Mouse (Mus musculus) embryonic facial prominence, embryonic 10.5 days (tissue): ENCODE measurements around the gene Gm20431. TPM values are rescaled to one million over a fixed set of nuclear protein-coding genes. Genes with fewer than 3 reads are reported as not detected.

Experiments used
- DNase-seq: peaks from one replicate; pipeline ENCODE4 v3.0.0-alpha.2; 2017; ENCODE audit warnings: low spot score
- H3K27ac ChIP-seq: fragments of 300-500 bp; sonication (generic); replicated peaks from 2 replicates; pipeline ENCODE4 v1.5.1; 2016; ENCODE audit warnings: mild to moderate bottlenecking
- H3K27me3 ChIP-seq: fragments of 300-500 bp; sonication (generic); replicated peaks from 2 replicates; pipeline ENCODE4 v1.6.1; 2016; ENCODE audit warnings: low read depth, mild to moderate bottlenecking; ENCODE audit not compliant: poor library complexity, severe bottlenecking
- H3K36me3 ChIP-seq: fragments of 300-500 bp; sonication (generic); replicated peaks from 2 replicates; pipeline ENCODE4 v1.6.1; 2016; ENCODE audit warnings: mild to moderate bottlenecking, moderate library complexity
- H3K4me1 ChIP-seq: fragments of 300-500 bp; sonication (generic); 2 replicates; pipeline ENCODE4 v1.6.1; 2016
- H3K4me3 ChIP-seq: fragments of 300-500 bp; sonication (generic); 2 replicates; pipeline ENCODE4 v1.5.1; 2016; ENCODE audit warnings: mild to moderate bottlenecking, moderate library complexity
- H3K9me3 ChIP-seq: fragments of 300-500 bp; sonication (generic); 2 replicates; pipeline ENCODE4 v1.6.1; 2016; ENCODE audit warnings: mild to moderate bottlenecking
- WGBS: fragments of 180-500 bp; shearing (Covaris S2); methylation state at CpG from one replicate; pipeline ENCODE4 v1.1.7; 2016; 5-methylcytosine and 5-hydroxymethylcytosine counted together
- polyA plus RNA-seq: library from polyadenylated mRNA; unstranded; fragments of >200 nt; fragmentation: Nextera tagmentation; extraction: Ambion mirVana; gene quantifications from 2 replicates; pipeline ENCODE4 v1.2.1, GENCODE M21; 2016

Gm20431 gene
- polyA plus RNA-seq, 1 experiment from 2014 or later: 4.9 TPM

GRCm38 (mm10) chr2:167687651-167688101 is 26.4 kb upstream of the Gm20431 start:
- DNase-seq: no peak
- H3K27me3 ChIP-seq: peaks cover 69% of the 10 kb centered on the region
- peak overlapping the region; percentile 78 for H3K4me3 ChIP-seq
- H3K4me1 ChIP-seq: peaks cover 30% of the 10 kb centered on the region
- H3K36me3 ChIP-seq: no peaks in the 10 kb centered on the region
- no peaks in the 10 kb centered on the region for H3K9me3 ChIP-seq
- WGBS: 37% methylated on average over 11 of the region's 11 CpGs
- H3K27ac ChIP-seq: no peak overlapping the region; the same call in 1 of the 2 replicates

GRCm38 (mm10) chr2:167687250-167687586 is 25.9 kb upstream of the Gm20431 start:
- 83% methylated on average over 4 of the region's 4 CpGs for WGBS
- no peaks in the 10 kb centered on the region for H3K36me3 ChIP-seq
- no peak overlapping the region; the same call in 1 of the 2 replicates for H3K27ac ChIP-seq
- H3K4me3 ChIP-seq: no peak overlapping the region
- peaks cover 30% of the 10 kb centered on the region for H3K4me1 ChIP-seq
- H3K9me3 ChIP-seq: no peaks in the 10 kb centered on the region
- peaks cover 66% of the 10 kb centered on the region for H3K27me3 ChIP-seq
- DNase-seq: no peak

DNA sequence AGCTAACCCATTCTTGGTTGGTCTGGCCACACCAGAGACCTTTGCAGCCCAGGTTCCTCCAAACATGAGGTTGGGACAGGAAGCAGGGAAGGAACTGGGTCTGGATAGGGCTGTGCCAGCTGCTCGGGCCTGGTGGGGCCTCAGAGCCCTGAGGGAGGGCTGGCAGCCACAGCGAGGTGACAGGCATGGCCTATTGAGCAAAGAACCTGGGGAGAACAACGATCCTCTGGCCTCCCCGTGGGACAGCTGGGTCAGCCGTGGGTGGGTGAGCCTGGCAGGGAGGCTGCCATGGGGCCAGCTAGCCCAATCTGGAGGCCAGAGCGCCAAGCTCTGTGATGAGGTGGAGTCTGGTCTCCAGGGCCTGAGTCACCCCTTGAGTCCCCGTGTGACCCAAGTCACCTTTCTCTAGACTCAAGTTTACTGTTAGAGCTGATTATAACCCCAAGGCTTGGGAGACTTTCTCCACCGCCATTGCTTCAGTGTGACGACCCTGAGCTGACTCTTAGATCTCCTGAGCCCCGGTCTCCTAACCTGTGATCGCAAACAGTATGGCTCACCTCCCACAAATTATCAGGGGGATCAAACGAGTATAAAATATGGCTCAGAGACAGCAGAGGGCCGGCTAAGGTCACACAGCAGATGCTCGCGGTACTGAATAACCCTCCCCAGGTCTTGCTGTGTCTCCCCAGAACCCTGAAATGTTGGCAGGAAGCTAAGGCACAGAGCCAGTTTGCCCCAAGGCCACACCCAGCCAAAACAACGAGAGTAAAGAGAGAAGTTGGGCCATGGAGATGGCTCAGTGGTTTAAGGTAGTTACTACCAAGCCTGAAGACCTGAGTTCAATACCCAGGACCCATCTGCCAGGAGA is 25.3 kb upstream of the Gm20431 start:
- peaks cover 30% of the 10 kb centered on the region for H3K4me1 ChIP-seq
- WGBS: 81% methylated on average over 16 of the region's 16 CpGs
- DNase-seq: no peak
- H3K27ac ChIP-seq: no peak overlapping the region
- no peaks in the 10 kb centered on the region for H3K36me3 ChIP-seq
- peaks cover 60% of the 10 kb centered on the region for H3K27me3 ChIP-seq
- H3K4me3 ChIP-seq: no peak overlapping the region
- no peaks in the 10 kb centered on the region for H3K9me3 ChIP-seq

- H3K9me3 ChIP-seq: no peaks in the 10 kb centered on the region
- DNase-seq: no peak
- 87% methylated on average over 3 of the region's 3 CpGs for WGBS
- peaks cover 53% of the 10 kb centered on the region for H3K27me3 ChIP-seq
- no peak overlapping the region for H3K4me3 ChIP-seq
- H3K36me3 ChIP-seq: no peaks in the 10 kb centered on the region
- no peak overlapping the region for H3K27ac ChIP-seq
- peaks cover 30% of the 10 kb centered on the region for H3K4me1 ChIP-seq
Measured at GRCm38 (mm10) chr2:167685865-167686264, 24.6 kb upstream of the Gm20431 start.

GRCm38 (mm10) chr2:167685137-167685536 is 23.8 kb upstream of the Gm20431 start:
- H3K27ac ChIP-seq: no peak overlapping the region
- H3K27me3 ChIP-seq: peaks cover 46% of the 10 kb centered on the region
- no peaks in the 10 kb centered on the region for H3K9me3 ChIP-seq
- no peak overlapping the region for H3K4me3 ChIP-seq
- H3K4me1 ChIP-seq: peaks cover 26% of the 10 kb centered on the region
- peak; percentile 93 for DNase-seq
- H3K36me3 ChIP-seq: no peaks in the 10 kb centered on the region
- 5% methylated on average over 8 of the region's 8 CpGs for WGBS

- no peak overlapping the region for H3K27ac ChIP-seq
- H3K36me3 ChIP-seq: no peaks in the 10 kb centered on the region
- WGBS: 73% methylated on average over 3 of the region's 3 CpGs
- DNase-seq: no peak
- H3K9me3 ChIP-seq: no peaks in the 10 kb centered on the region
- peaks cover 33% of the 10 kb centered on the region for H3K27me3 ChIP-seq
- no peak overlapping the region for H3K4me3 ChIP-seq
- peaks cover 18% of the 10 kb centered on the region for H3K4me1 ChIP-seq
Measured at GRCm38 (mm10) chr2:167683721-167684120, 22.4 kb upstream of the Gm20431 start.

DNA sequence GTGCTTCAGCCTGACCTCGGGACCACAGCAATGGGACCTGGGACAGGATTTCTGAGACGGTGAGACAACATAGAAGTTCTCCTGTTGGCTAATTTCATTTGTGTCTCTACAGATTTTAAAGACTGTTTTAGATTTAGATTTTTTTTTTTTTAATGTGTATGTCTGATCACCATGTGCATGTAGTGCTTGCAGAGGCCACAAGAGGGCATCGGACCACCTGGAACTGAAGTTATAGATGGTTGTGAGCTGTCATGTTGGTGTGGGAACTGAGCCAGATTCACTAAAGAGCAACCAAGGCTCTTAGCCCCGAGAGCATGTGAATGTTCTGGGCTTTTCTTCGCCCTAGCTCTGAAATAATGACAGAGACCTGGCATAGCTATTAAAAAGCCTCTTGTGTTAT is 19.4 kb upstream of the Gm20431 start:
- Histone ChIP-seq H3K9me3 (no peaks in the 10 kb centered on the region), H3K36me3 (no peaks in the 10 kb centered on the region), H3K4me1 (peaks cover 6% of the 10 kb centered on the region), H3K27me3 (peaks cover 5% of the 10 kb centered on the region), H3K27ac (no peak overlapping the region), H3K4me3 (no peak overlapping the region)
- WGBS: 55% methylated on average over 5 of the region's 5 CpGs
- peak; percentile 64 for DNase-seq

GRCm38 (mm10) chr2:167679902-167680430 is 18.7 kb upstream of the Gm20431 start:
- Histone ChIP-seq H3K27ac (no peak overlapping the region), H3K9me3 (no peaks in the 10 kb centered on the region), H3K36me3 (no peaks in the 10 kb centered on the region), H3K4me3 (no peak overlapping the region), H3K4me1 (peaks cover 13% of the 10 kb centered on the region), H3K27me3 (no peaks in the 10 kb centered on the region)
- DNase-seq: peak; percentile 87
- WGBS: 3% methylated on average over 13 of the region's 13 CpGs

- peaks cover 13% of the 10 kb centered on the region for H3K4me1 ChIP-seq
- DNase-seq: no peak
- no peak overlapping the region for H3K27ac ChIP-seq
- H3K4me3 ChIP-seq: no peak overlapping the region
- H3K36me3 ChIP-seq: no peaks in the 10 kb centered on the region
- 49% methylated on average over 5 of the region's 5 CpGs for WGBS
- H3K9me3 ChIP-seq: no peaks in the 10 kb centered on the region
- H3K27me3 ChIP-seq: no peaks in the 10 kb centered on the region
Measured at GRCm38 (mm10) chr2:167678600-167678999, 17.3 kb upstream of the Gm20431 start.

GRCm38 (mm10) chr2:167675120-167675909 is 14.0 kb upstream of the Gm20431 start:
- H3K4me3 ChIP-seq: no peak overlapping the region
- H3K9me3 ChIP-seq: no peaks in the 10 kb centered on the region
- H3K4me1 ChIP-seq: peaks cover 30% of the 10 kb centered on the region
- no peaks in the 10 kb centered on the region for H3K27me3 ChIP-seq
- no peaks in the 10 kb centered on the region for H3K36me3 ChIP-seq
- no peak overlapping the region for H3K27ac ChIP-seq
- peak; percentile 54 for DNase-seq
- 40% methylated on average over 14 of the region's 14 CpGs for WGBS

DNA sequence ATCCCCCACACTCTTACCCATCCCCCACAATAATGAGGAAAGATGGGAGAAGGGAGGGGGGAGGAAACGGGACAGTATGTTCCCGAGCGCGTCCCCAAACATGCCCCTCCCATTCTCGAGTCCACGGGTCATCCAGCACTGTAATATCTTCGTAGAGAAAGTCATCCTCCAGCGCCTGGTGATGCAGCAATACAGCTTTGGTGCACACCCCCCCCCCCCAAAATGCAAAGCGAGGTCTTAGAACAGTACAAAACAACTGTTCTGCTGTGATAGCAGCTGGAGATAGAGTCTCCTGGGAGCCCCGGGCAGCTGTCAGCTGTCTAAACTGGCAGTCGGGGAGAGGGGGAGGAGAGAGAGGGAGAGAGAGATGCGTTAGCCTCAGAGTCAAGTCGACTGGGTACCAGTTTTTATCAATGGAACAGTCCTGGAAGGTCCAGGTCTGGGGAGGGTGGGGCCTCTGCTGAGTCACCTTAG is 11.0 kb upstream of the Gm20431 start:
- Histone ChIP-seq H3K4me3 (0 out of 2 replicates have a peak overlapping the region, but pooled peaks have one; percentile 2), H3K27me3 (no peaks in the 10 kb centered on the region), H3K9me3 (no peaks in the 10 kb centered on the region), H3K27ac (no peak overlapping the region), H3K4me1 (peaks cover 25% of the 10 kb centered on the region), H3K36me3 (no peaks in the 10 kb centered on the region)
- DNase-seq: peak; percentile 49
- 38% methylated on average over 13 of the region's 13 CpGs for WGBS

- 0 out of 2 replicates have a peak overlapping the region, but pooled peaks have one; percentile 21 for H3K27ac ChIP-seq
- no peak for DNase-seq
- no peaks in the 10 kb centered on the region for H3K27me3 ChIP-seq
- WGBS: 79% methylated on average over 5 of the region's 5 CpGs
- H3K4me1 ChIP-seq: peaks cover 25% of the 10 kb centered on the region
- H3K9me3 ChIP-seq: no peaks in the 10 kb centered on the region
- H3K4me3 ChIP-seq: no peak overlapping the region
- H3K36me3 ChIP-seq: no peaks in the 10 kb centered on the region
Measured at GRCm38 (mm10) chr2:167671101-167671633, 9.9 kb upstream of the Gm20431 start.
